15 mouse cellular contexts compared by ENCODE assay signal in genomic region chr1:137571905-137572865, GRCm38 (mm10).
DNase-seq lines count a peak whose midpoint lies in the region; ATAC-seq and TF ChIP-seq lines count a peak whose summit lies in the region.
"Had no signal": no experiment of that assay in that cellular context is flagged by ENCODE, and none has a peak within 500 bp of the region (broad histone marks: within the 10 kb centered on the region; RNA-seq: fewer than 3 reads in every experiment).

No protein-coding gene starts in this region.

- no peak overlapping the region for H3K27ac ChIP-seq in limb, embryonic 14.5 days (replicated peaks; ENCODE audit: low read depth, low read length)
- no peak overlapping the region for H3K27ac ChIP-seq in limb, embryonic 10.5 days
- H3K27ac ChIP-seq in kidney, embryonic 14.5 days (ENCODE audit: low read depth, low read length): peak overlapping the region; percentile 83
- H3K27ac ChIP-seq: forebrain, embryonic 10.5 days; liver, embryonic 13.5 days; midbrain, embryonic 13.5 days; neural tube, embryonic 15.5 days had no signal

- ATAC-seq in limb, embryonic 14.5 days (ENCODE audit: low FRiP score, low read depth): peak; percentile 26; the same call in 1 of the 2 replicates
- peak; percentile 90 for ATAC-seq in kidney, embryonic 14.5 days (ENCODE audit: low FRiP score, low TSS enrichment)
- ATAC-seq: forebrain, postnatal 0 days; midbrain, embryonic 13.5 days had no signal

- H3K4me2 ChIP-seq in limb, embryonic 14.5 days (replicated peaks; ENCODE audit: low read depth, low read length, severe bottlenecking): no peak overlapping the region
- no peak overlapping the region for H3K4me2 ChIP-seq in kidney, embryonic 14.5 days (replicated peaks; ENCODE audit: low read depth, low read length)
- H3K4me2 ChIP-seq: liver, embryonic 13.5 days; midbrain, embryonic 13.5 days; neural tube, embryonic 15.5 days had no signal

- no peaks in the 10 kb centered on the region for H3K27me3 ChIP-seq in limb, embryonic 14.5 days (ENCODE audit: control insufficient read depth, insufficient read depth, low read length)
- H3K27me3 ChIP-seq in limb, embryonic 10.5 days (ENCODE audit: low read depth, poor library complexity, severe bottlenecking): no peaks in the 10 kb centered on the region
- H3K27me3 ChIP-seq in kidney, embryonic 14.5 days (ENCODE audit: control insufficient read depth, insufficient read depth, low read length): no peaks in the 10 kb centered on the region
- H3K27me3 ChIP-seq: liver, embryonic 13.5 days; midbrain, embryonic 13.5 days; neural tube, embryonic 15.5 days had no signal

- H3K4me1 ChIP-seq in limb, embryonic 14.5 days (ENCODE audit: control insufficient read depth, insufficient read depth, low read length): peaks cover 11% of the 10 kb centered on the region
- H3K4me1 ChIP-seq in limb, embryonic 10.5 days: peaks cover 9% of the 10 kb centered on the region
- 0 out of 2 replicates have a peak, but pooled peaks cover 11% of the 10 kb centered on the region for H3K4me1 ChIP-seq in kidney, embryonic 14.5 days (ENCODE audit: control insufficient read depth, insufficient read depth, low read length)
- H3K4me1 ChIP-seq: forebrain, embryonic 10.5 days; liver, embryonic 13.5 days; midbrain, embryonic 13.5 days; neural tube, embryonic 15.5 days had no signal

- no peaks in the 10 kb centered on the region for H3K36me3 ChIP-seq in limb, embryonic 14.5 days (ENCODE audit: control insufficient read depth, insufficient read depth, low read length)
- H3K36me3 ChIP-seq in limb, embryonic 10.5 days: no peaks in the 10 kb centered on the region
- H3K36me3 ChIP-seq in kidney, embryonic 14.5 days (ENCODE audit: control insufficient read depth, insufficient read depth, low read length): no peaks in the 10 kb centered on the region
- H3K36me3 ChIP-seq: forebrain, embryonic 10.5 days; liver, embryonic 13.5 days; midbrain, embryonic 13.5 days; neural tube, embryonic 15.5 days had no signal

- no peaks in the 10 kb centered on the region for H3K9me3 ChIP-seq in limb, embryonic 14.5 days (ENCODE audit: control insufficient read depth, low read length)
- no peaks in the 10 kb centered on the region for H3K9me3 ChIP-seq in limb, embryonic 10.5 days (replicated peaks)
- no peaks in the 10 kb centered on the region for H3K9me3 ChIP-seq in kidney, embryonic 14.5 days (ENCODE audit: control insufficient read depth, low read length)
- H3K9me3 ChIP-seq: forebrain, embryonic 10.5 days; liver, embryonic 13.5 days; midbrain, embryonic 13.5 days; neural tube, embryonic 15.5 days had no signal

- no peak overlapping the region for H3K4me3 ChIP-seq in limb, embryonic 14.5 days (replicated peaks; ENCODE audit: low read length)
- no peak overlapping the region for H3K4me3 ChIP-seq in limb, embryonic 10.5 days
- no peak overlapping the region for H3K4me3 ChIP-seq in kidney, embryonic 14.5 days (ENCODE audit: low read length)
- H3K4me3 ChIP-seq: forebrain, embryonic 10.5 days; liver, embryonic 13.5 days; midbrain, embryonic 13.5 days; neural tube, embryonic 15.5 days had no signal

- peak; percentile 42 for DNase-seq in limb, embryonic 14.5 days (ENCODE audit: low spot score)
- DNase-seq in limb, embryonic 10.5 days (ENCODE audit: low spot score): no peak
- DNase-seq in kidney, postnatal 14 days: peak; percentile 56
- DNase-seq in mesoderm, embryonic 11.5 days (ENCODE audit: low read depth, low spot score): peak; percentile 8
- no peak for DNase-seq in urinary bladder, adult 2 months (ENCODE audit: low spot score)
- no peak for DNase-seq in heart, postnatal 14 days
- DNase-seq: B cell, adult 2 months; forebrain, postnatal 0 days; liver, embryonic 13.5 days; right cerebral cortex, postnatal 14 days; spleen, adult 18-20 months had no signal

- 36% methylated on average over 6 of the region's 6 CpGs for WGBS in limb, embryonic 14.5 days
- 60% methylated on average over 6 of the region's 6 CpGs for WGBS in limb, embryonic 10.5 days
- WGBS in kidney, embryonic 14.5 days: 19% methylated on average over 6 of the region's 6 CpGs

- intact Hi-C loops in heart, postnatal 14 days (cut with DNase I): no loop called here

- no peak overlapping the region for H3K9ac ChIP-seq in limb, embryonic 14.5 days (ENCODE audit: low read depth, low read length, severe bottlenecking)
- no peak overlapping the region for H3K9ac ChIP-seq in kidney, embryonic 14.5 days (ENCODE audit: low read depth, low read length)
- H3K9ac ChIP-seq: forebrain, postnatal 0 days; liver, embryonic 13.5 days; midbrain, embryonic 13.5 days; neural tube, embryonic 15.5 days had no signal

- TF ChIP-seq POLR2A in limb, embryonic 14.5 days (IDR thresholded peaks at IDR 0.05; ENCODE audit: borderline replicate concordance, extremely low read depth, insufficient read depth, insufficient read length): no peak

Comparison
In these comparisons a context has a peak if more than half of its experiments do, and no peak if none do; other contexts are left out.
1. DNase-seq: peak in limb, embryonic 14.5 days (single experiment), kidney, postnatal 14 days (single experiment) and mesoderm, embryonic 11.5 days (single experiment); none in limb, embryonic 10.5 days (single experiment), urinary bladder, adult 2 months (single experiment) and heart, postnatal 14 days (0 of 2).